In genomic region chr11:70594253-70594989, GRCm38 (mm10) we compare ENCODE assay signal across 11 mouse cellular contexts. TPM values are rescaled to one million over a fixed set of nuclear protein-coding genes. Genes with fewer than 3 reads are reported as not detected.
A peak's percentile ranks its signal among the peaks of the same experiment; 100 is the strongest.
DNase-seq lines count a peak whose midpoint lies in the region; ATAC-seq and TF ChIP-seq lines count a peak whose summit lies in the region.
"Had no signal": no experiment of that assay in that cellular context is flagged by ENCODE, and none has a peak within 500 bp of the region (broad histone marks: within the 10 kb centered on the region; RNA-seq: fewer than 3 reads in every experiment).

No protein-coding gene starts in this region.

- TF ChIP-seq CTCF in thymus, adult 2 months (IDR thresholded peaks at IDR 0.05; ENCODE audit: borderline replicate concordance, control insufficient read depth, extremely low read depth, insufficient read depth, low read length, poor library complexity), result no peak

- H3K27ac ChIP-seq in forebrain, embryonic 10.5 days, result 0 out of 2 replicates have a peak overlapping the region, but pooled peaks have one; percentile 30
- H3K27ac ChIP-seq in forebrain, embryonic 12.5 days, result no peak overlapping the region
- H3K27ac ChIP-seq in thymus, adult 2 months (ENCODE audit: control insufficient read depth, insufficient read depth, low read length), result peak overlapping the region; percentile 38; the same call in 1 of the 2 replicates

- no peak overlapping the region for H3K9ac ChIP-seq in forebrain, embryonic 12.5 days

- H3K36me3 ChIP-seq in forebrain, embryonic 10.5 days (replicated peaks), result peaks cover 26% of the 10 kb centered on the region
- H3K36me3 ChIP-seq in forebrain, embryonic 12.5 days (replicated peaks), result peaks cover 19% of the 10 kb centered on the region
- H3K36me3 ChIP-seq in thymus, adult 2 months (ENCODE audit: control insufficient read depth, insufficient read depth, low read length), result no peaks in the 10 kb centered on the region; the same call in 1 of the 2 replicates

- 91% methylated on average over 15 of the region's 15 CpGs for WGBS in forebrain, embryonic 10.5 days
- WGBS in forebrain, embryonic 12.5 days, result 87% methylated on average over 15 of the region's 15 CpGs
- 84% methylated on average over 15 of the region's 15 CpGs for WGBS in thymus, adult 2 months

- H3K27me3 ChIP-seq in forebrain, embryonic 10.5 days (ENCODE audit: poor library complexity, severe bottlenecking), result no peaks in the 10 kb centered on the region
- H3K27me3 ChIP-seq in forebrain, embryonic 12.5 days, result no peaks in the 10 kb centered on the region
- H3K27me3 ChIP-seq in thymus, adult 2 months (ENCODE audit: control insufficient read depth, insufficient read depth, low read length), result no peaks in the 10 kb centered on the region

- no peak overlapping the region for H3K4me3 ChIP-seq in forebrain, embryonic 10.5 days
- H3K4me3 ChIP-seq in forebrain, embryonic 12.5 days (replicated peaks), result no peak overlapping the region
- no peak overlapping the region for H3K4me3 ChIP-seq in thymus, adult 2 months (ENCODE audit: control insufficient read depth, insufficient read depth, low read length)

- no peak overlapping the region for H3K4me2 ChIP-seq in forebrain, embryonic 12.5 days

- no peaks in the 10 kb centered on the region for H3K9me3 ChIP-seq in forebrain, embryonic 10.5 days
- H3K9me3 ChIP-seq in forebrain, embryonic 12.5 days, result no peaks in the 10 kb centered on the region

- no peak for TF ChIP-seq POLR2A in thymus, adult 2 months (IDR thresholded peaks at IDR 0.05; ENCODE audit: control insufficient read depth, extremely low read depth, insufficient read depth, low read length, poor library complexity)

- no peak for ATAC-seq in forebrain, embryonic 12.5 days (ENCODE audit: low FRiP score)

- DNase-seq in forebrain, embryonic 10.5 days (ENCODE audit: extremely low spot score, low spot score), result no peak
- DNase-seq in thymus, adult 2 months, result no peak
- no peak for DNase-seq in thymus, postnatal 4 days
- peak; percentile 61 to 63 for DNase-seq in kidney, postnatal 36 days
- DNase-seq in adipocyte (ENCODE audit: low spot score), result no peak
- no peak for DNase-seq in gastrocnemius, adult 8-10 months (ENCODE audit: low spot score in 2 of 2)
- DNase-seq in layer of hippocampus, adult 9-11 months, result no peak
- DNase-seq: B cell, adult 2 months had no signal

- H3K4me1 ChIP-seq in forebrain, embryonic 10.5 days, result peaks cover 16% of the 10 kb centered on the region
- H3K4me1 ChIP-seq in forebrain, embryonic 12.5 days, result peaks cover 12% of the 10 kb centered on the region
- peaks cover 13% of the 10 kb centered on the region for H3K4me1 ChIP-seq in thymus, adult 2 months (replicated peaks; ENCODE audit: control insufficient read depth, insufficient read depth, low read length)

RNA-seq across cellular contexts. Expression of gene 4930544D05Rik, which starts 21.2 kb away (rescaled TPM):
- polyA plus RNA-seq in forebrain, embryonic 10.5 days (2016; fragmentation: Nextera tagmentation; extraction: Ambion mirVana), result not detected in 2 replicates
- polyA plus RNA-seq in forebrain, embryonic 12.5 days (2016; fragmentation: Nextera tagmentation; extraction: Ambion mirVana), result not detected in 2 replicates
- 0.15 TPM in 1 of 2 replicates, not detected in the other for polyA plus RNA-seq in thymus, adult 2 months (2012; rRNA removed)
- total RNA-seq in gastrocnemius, adult 8-10 months (2022), result not detected
- total RNA-seq: neutrophil, adult 5-6 weeks had no signal
- polyA plus RNA-seq: large intestine, adult 2 months had no signal

RNA-seq across cellular contexts. Expression of gene Chrne, which starts 24.6 kb away (rescaled TPM):
- not detected in 2 replicates for polyA plus RNA-seq in forebrain, embryonic 10.5 days (2016; fragmentation: Nextera tagmentation; extraction: Ambion mirVana)
- polyA plus RNA-seq in forebrain, embryonic 12.5 days (2016; fragmentation: Nextera tagmentation; extraction: Ambion mirVana), result not detected in 2 replicates
- 0.53 and 1.1 TPM in 2 replicates for polyA plus RNA-seq in thymus, adult 2 months (2012; rRNA removed)
- 10 to 100 TPM; 11.2 to 20.5 (median 14.7) TPM for total RNA-seq in gastrocnemius, adult 8-10 months (2022)

RNA-seq across cellular contexts. Expression of gene Mink1, which starts 31.7 kb away (rescaled TPM):
- polyA plus RNA-seq in forebrain, embryonic 10.5 days (2016; fragmentation: Nextera tagmentation; extraction: Ambion mirVana), result 12.5 and 12.7 TPM in 2 replicates
- polyA plus RNA-seq in forebrain, embryonic 12.5 days (2016; fragmentation: Nextera tagmentation; extraction: Ambion mirVana), result 15.3 and 17.4 TPM in 2 replicates
- 151 and 172 TPM in 2 replicates for polyA plus RNA-seq in thymus, adult 2 months (2012; rRNA removed)
- total RNA-seq in gastrocnemius, adult 8-10 months (2022), result 10 to 100 TPM; 32.5 to 38.7 (median 33.7) TPM

RNA-seq across cellular contexts. Expression of gene Gp1ba, which starts 44.5 kb away (rescaled TPM):
- polyA plus RNA-seq in forebrain, embryonic 10.5 days (2016; fragmentation: Nextera tagmentation; extraction: Ambion mirVana), result 0.56 and 1.00 TPM in 2 replicates
- polyA plus RNA-seq in forebrain, embryonic 12.5 days (2016; fragmentation: Nextera tagmentation; extraction: Ambion mirVana), result 0.23 and 0.33 TPM in 2 replicates
- polyA plus RNA-seq in thymus, adult 2 months (2012; rRNA removed), result 0.04 TPM in 2 replicates
- total RNA-seq in gastrocnemius, adult 8-10 months (2022), result not detected
- polyA plus RNA-seq: large intestine, adult 2 months had no signal

RNA-seq across cellular contexts. Expression of gene Rnf167, which starts 52.6 kb away (rescaled TPM):
- 71.3 and 79.9 TPM in 2 replicates for polyA plus RNA-seq in forebrain, embryonic 10.5 days (2016; fragmentation: Nextera tagmentation; extraction: Ambion mirVana)
- polyA plus RNA-seq in forebrain, embryonic 12.5 days (2016; fragmentation: Nextera tagmentation; extraction: Ambion mirVana), result 85.1 and 96.1 TPM in 2 replicates
- 285 and 346 TPM in 2 replicates for polyA plus RNA-seq in thymus, adult 2 months (2012; rRNA removed)
- 10 to 100 TPM; 34.9 to 41.1 (median 38.1) TPM for total RNA-seq in gastrocnemius, adult 8-10 months (2022)

Comparison
In these comparisons a context has a peak if more than half of its experiments do, and no peak if none do; other contexts are left out.
1. DNase-seq: peak in kidney, postnatal 36 days (2 of 2); none in forebrain, embryonic 10.5 days (single experiment), thymus, adult 2 months (single experiment), thymus, postnatal 4 days (single experiment), adipocyte (single experiment), gastrocnemius, adult 8-10 months (0 of 2) and layer of hippocampus, adult 9-11 months (single experiment).